Mouse (Mus musculus) heart, embryonic 15.5 days (tissue): ENCODE data around the gene Rangrf. TPM values are rescaled to one million over a fixed set of nuclear protein-coding genes. Genes with fewer than 3 reads are reported as not detected.
"Not testable (repeated sequence)": the region's sequence is repeated elsewhere in the genome, so short reads cannot be mapped to it uniquely, and the experiment has no call there.

ENCODE experiments used
- ATAC-seq: fragments of 200-750 bp; cut with Nextera tagmentation; replicated peaks from 2 replicates; pipeline ENCODE4 v1.8.0; 2017; ENCODE audit warnings: low read depth, moderate TSS enrichment; ENCODE audit not compliant: insufficient number of reproducible peaks, insufficient read depth, low FRiP score
- H3K27ac ChIP-seq: fragments of 300-500 bp; sonication (generic); 2 replicates; pipeline ENCODE4 v1.5.1; 2015; ENCODE audit warnings: mild to moderate bottlenecking, inconsistent platforms
- H3K27me3 ChIP-seq: fragments of 300-500 bp; sonication (generic); 2 replicates; pipeline ENCODE4 v1.6.1; 2015; ENCODE audit warnings: inconsistent platforms
- H3K36me3 ChIP-seq: fragments of 300-500 bp; sonication (generic); 2 replicates; pipeline ENCODE4 v1.6.1; 2015; ENCODE audit warnings: mild to moderate bottlenecking, inconsistent platforms
- H3K4me1 ChIP-seq: fragments of 300-500 bp; sonication (generic); replicated peaks from 2 replicates; pipeline ENCODE4 v1.6.1; 2015; ENCODE audit warnings: inconsistent platforms
- H3K4me2 ChIP-seq: fragments of 300-500 bp; sonication (generic); 2 replicates; pipeline ENCODE4 v1.6.1; 2015; ENCODE audit warnings: inconsistent platforms, mild to moderate bottlenecking, moderate library complexity
- H3K4me3 ChIP-seq: fragments of 300-500 bp; sonication (generic); 2 replicates; pipeline ENCODE4 v1.5.1; 2015; ENCODE audit warnings: mild to moderate bottlenecking, inconsistent platforms
- H3K9ac ChIP-seq: fragments of 300-500 bp; sonication (generic); 2 replicates; pipeline ENCODE4 v1.6.1; 2015; ENCODE audit warnings: mild to moderate bottlenecking, inconsistent platforms
- H3K9me3 ChIP-seq: fragments of 300-500 bp; sonication (generic); replicated peaks from 2 replicates; pipeline ENCODE4 v1.6.1; 2016; ENCODE audit warnings: inconsistent platforms
- WGBS: fragments of 180-500 bp; shearing (Covaris S2); methylation state at CpG from one replicate; pipeline ENCODE4 v1.1.7; 2015; ENCODE audit warnings: mixed read lengths; 5-methylcytosine and 5-hydroxymethylcytosine counted together
- polyA plus RNA-seq: library from polyadenylated mRNA; unstranded; fragments of >200 nt; fragmentation: Nextera tagmentation; extraction: Ambion mirVana; gene quantifications from 2 replicates; pipeline ENCODE4 v1.2.1, GENCODE M21; 2015

Rangrf gene
- polyA plus RNA-seq, 1 experiment from 2014 or later, result 78.4 TPM

DNA sequence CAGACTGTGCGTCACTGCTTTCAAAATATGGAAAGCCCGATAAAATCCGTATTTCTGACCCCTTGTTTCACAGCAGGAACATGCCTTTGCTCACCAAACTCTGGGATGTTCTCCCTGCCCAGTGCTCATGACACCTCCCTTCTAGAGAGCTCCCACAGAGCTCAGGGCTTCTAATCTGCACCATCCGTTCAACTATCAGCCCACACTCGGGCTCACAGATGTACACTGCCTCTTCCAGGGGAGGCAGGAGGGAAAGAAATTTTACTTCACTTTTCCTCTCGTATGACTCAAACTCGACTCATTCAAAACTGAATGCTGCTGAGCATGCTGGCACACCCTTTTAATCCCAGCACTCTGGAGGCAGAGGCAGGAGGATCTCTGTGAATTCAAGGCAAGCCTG is 30.2 kb upstream of the Rangrf start:
- WGBS, result 80% methylated on average over 7 of the region's 7 CpGs
- no peak overlapping the region for H3K4me2 ChIP-seq
- ATAC-seq, result no peak
- H3K36me3 ChIP-seq, result peaks cover 31% of the 10 kb centered on the region
- peaks cover 10% of the 10 kb centered on the region for H3K4me1 ChIP-seq
- H3K27me3 ChIP-seq, result no peaks in the 10 kb centered on the region
- H3K9me3 ChIP-seq, result no peaks in the 10 kb centered on the region
- no peak overlapping the region for H3K27ac ChIP-seq
- H3K4me3 ChIP-seq, result no peak overlapping the region
- no peak overlapping the region for H3K9ac ChIP-seq

DNA sequence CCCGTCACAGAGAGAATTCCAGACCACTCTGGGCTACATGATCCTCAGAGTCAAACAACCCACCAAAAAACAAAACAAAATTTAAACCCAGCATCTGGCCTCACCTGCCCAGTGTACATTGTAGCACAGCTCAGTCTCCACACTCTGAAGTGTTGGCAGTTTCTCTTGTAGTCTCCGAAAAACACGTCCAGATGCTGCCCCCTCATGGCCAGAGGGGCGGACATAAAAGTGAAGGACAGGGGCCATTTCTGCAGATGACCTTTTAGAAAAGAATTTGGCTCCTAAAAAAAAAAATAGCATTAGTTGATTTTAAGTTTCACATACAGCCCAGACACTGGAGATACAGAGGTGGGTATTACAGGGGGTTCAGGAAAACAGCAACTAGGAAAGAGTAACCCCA is 28.6 kb upstream of the Rangrf start:
- Histone ChIP-seq H3K9me3 (no peaks in the 10 kb centered on the region), H3K27me3 (no peaks in the 10 kb centered on the region), H3K9ac (no peak overlapping the region), H3K4me1 (peaks cover 10% of the 10 kb centered on the region), H3K36me3 (peaks cover 46% of the 10 kb centered on the region), H3K4me2 (no peak overlapping the region), H3K4me3 (no peak overlapping the region), H3K27ac (no peak overlapping the region)
- no peak for ATAC-seq
- 48% methylated on average over 4 of the region's 4 CpGs for WGBS

DNA sequence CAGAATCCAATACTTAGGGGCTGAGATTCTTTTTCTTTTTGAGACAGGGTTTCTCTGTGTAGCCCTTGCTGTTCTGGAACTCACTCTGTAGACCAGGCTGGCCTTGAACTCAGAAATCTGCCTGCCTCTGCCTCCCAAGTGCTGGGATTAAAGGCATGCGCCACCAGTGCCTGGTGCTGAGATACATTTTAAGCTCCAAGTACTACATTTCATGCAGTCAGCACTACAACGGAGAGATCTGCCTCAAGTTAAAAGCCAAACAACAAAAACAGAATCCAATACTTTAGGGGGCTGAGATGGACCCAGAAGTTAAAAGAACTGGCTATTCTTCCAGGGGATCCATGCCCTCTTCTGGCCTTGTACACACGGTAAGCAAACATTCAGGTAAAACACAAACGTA is 27.8 kb upstream of the Rangrf start:
- ATAC-seq, H3K9me3 ChIP-seq, H3K27ac ChIP-seq, H3K9ac ChIP-seq, H3K4me2 ChIP-seq, H3K4me1 ChIP-seq, H3K4me3 ChIP-seq, H3K27me3 ChIP-seq: not testable (repeated sequence)
- whole genome bisulfite sequencing, result 93% methylated on average over 4 of the region's 4 CpGs
- H3K36me3 ChIP-seq, result peaks cover 54% of the 10 kb centered on the region

DNA sequence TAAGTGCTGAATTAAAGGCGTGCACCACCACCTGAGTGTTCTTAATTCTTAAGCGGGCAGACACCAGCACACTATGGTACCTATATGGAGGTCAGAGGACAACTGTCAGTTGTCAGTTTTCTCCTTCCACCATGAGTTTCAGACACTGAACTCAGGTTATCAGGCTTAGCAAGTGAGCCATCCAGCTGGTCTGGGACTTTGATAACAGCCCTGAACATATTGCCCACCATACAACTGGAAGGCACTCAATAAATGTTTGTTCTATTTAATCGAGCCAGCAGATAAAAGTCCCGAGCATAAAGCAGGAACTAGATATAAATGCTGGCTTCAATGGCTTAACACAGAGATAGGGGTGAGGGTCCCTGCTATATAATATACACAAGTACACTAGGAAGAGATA is 22.1 kb upstream of the Rangrf start:
- H3K27me3 ChIP-seq, result no peaks in the 10 kb centered on the region
- no peaks in the 10 kb centered on the region for H3K9me3 ChIP-seq
- no peak overlapping the region for H3K27ac ChIP-seq
- no peaks in the 10 kb centered on the region for H3K4me1 ChIP-seq
- no peak for ATAC-seq
- H3K4me2 ChIP-seq, result no peak overlapping the region
- 83% methylated on average over 4 of the region's 4 CpGs for WGBS
- H3K4me3 ChIP-seq, result no peak overlapping the region
- H3K36me3 ChIP-seq, result peaks cover 91% of the 10 kb centered on the region
- H3K9ac ChIP-seq, result no peak overlapping the region

DNA sequence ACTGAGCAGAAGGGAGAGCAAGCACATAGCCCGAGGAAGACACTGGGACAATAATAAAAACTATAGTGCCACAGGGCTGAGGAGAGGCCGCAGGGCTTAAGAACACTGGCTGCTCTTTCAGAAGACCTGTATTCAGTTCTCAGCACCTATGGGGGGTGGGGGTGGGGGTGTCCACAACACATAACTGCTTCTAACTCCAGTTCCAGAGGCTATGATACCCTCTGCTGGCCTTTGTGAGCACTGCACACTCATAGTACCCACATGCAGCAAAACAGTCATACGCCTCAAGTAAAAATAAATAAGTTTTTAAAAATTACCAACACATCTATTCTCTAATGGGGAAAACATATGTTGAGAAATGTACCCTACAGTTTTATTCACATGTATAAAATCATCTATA is 19.4 kb upstream of the Rangrf start:
- peaks cover 92% of the 10 kb centered on the region for H3K36me3 ChIP-seq
- no peak for ATAC-seq

DNA sequence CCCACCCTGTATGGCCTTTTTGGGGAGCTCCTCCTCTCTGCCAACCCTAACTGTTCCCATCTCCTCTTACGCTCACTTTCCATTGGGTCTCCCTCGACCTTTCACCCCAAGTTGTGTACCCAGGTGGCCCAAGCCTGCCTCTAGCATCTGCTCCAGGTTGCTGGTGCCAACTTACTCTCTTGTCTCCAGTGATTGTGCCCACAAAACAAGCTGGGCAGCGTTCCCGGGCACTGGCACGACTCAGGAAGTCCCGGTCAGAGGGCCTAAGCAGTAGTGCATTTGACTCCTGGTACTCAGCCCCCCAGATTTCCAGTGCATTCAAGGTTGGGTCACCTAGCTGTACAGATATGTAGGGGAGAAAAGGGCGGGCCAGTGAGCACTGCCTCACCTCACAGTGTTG is 18.1 kb upstream of the Rangrf start:
- ATAC-seq, result no peak
- Histone ChIP-seq H3K27ac (no peak overlapping the region), H3K4me1 (no peaks in the 10 kb centered on the region), H3K4me2 (no peak overlapping the region), H3K27me3 (no peaks in the 10 kb centered on the region), H3K9me3 (no peaks in the 10 kb centered on the region), H3K36me3 (peaks cover 91% of the 10 kb centered on the region), H3K4me3 (no peak overlapping the region), H3K9ac (no peak overlapping the region)
- WGBS, result 94% methylated on average over 7 of the region's 7 CpGs

More for the DNA sequence above, 19.4 kb upstream of the Rangrf start:
- Histone ChIP-seq H3K27ac (no peak overlapping the region), H3K4me3 (no peak overlapping the region), H3K27me3 (no peaks in the 10 kb centered on the region), H3K4me1 (no peaks in the 10 kb centered on the region), H3K9me3 (no peaks in the 10 kb centered on the region), H3K9ac (no peak overlapping the region), H3K4me2 (no peak overlapping the region)
- WGBS, result 96% methylated on average over 3 of the region's 3 CpGs

DNA sequence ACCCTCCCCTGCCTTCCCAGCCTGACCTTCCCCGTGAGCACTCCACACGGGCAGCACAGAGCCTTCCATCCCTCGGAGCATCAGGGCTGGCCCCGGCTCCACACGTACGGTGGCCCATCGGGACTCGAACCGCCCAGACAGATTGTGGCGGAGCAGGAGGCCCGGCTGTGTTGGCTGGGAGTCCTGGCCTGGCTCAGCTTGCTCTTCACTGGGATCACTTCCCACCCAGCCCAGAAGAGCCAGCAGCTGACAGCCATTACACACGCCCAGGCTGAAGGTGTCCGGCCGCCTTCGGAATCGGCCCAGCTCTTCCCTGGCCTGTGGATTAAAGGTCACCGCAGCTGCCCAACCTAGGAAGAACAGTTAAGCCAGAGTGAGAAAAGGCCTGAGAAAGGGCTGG is 13.4 kb upstream of the Rangrf start:
- no peak overlapping the region for H3K4me3 ChIP-seq
- H3K4me2 ChIP-seq, result no peak overlapping the region
- no peak overlapping the region for H3K27ac ChIP-seq
- no peaks in the 10 kb centered on the region for H3K27me3 ChIP-seq
- no peak for ATAC-seq
- H3K36me3 ChIP-seq, result peaks cover 72% of the 10 kb centered on the region
- no peaks in the 10 kb centered on the region for H3K4me1 ChIP-seq
- no peaks in the 10 kb centered on the region for H3K9me3 ChIP-seq
- no peak overlapping the region for H3K9ac ChIP-seq
- WGBS, result 85% methylated on average over 17 of the region's 17 CpGs

DNA sequence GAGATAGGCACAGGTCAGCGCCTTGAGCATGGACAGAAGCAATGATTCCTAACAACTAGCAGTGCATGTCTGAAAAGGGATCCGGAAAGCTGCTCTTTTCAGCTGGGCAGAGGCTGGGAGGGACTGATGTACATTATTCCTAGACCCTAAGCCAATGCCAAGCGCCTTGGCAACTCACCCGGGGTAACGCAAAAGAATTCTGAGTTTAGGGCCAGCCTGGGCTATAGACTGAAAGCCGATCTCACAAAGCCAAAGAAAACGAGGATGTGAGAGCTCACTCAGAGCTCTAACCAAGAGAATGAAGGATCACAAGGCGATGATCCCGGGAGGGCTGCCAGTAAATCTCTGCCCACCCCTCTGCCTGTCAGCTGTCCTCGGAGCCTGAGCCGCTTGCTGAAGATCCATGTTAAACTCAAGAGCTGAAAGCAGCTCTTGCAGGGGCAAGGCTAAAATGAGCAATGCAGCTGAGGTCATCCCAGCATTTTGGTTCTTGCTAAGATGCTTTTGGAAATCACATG is 12.4 kb upstream of the Rangrf start:
- peaks cover 63% of the 10 kb centered on the region for H3K36me3 ChIP-seq
- H3K4me2 ChIP-seq, result no peak overlapping the region
- H3K27ac ChIP-seq, result no peak overlapping the region
- no peaks in the 10 kb centered on the region for H3K27me3 ChIP-seq
- H3K9me3 ChIP-seq, result no peaks in the 10 kb centered on the region
- WGBS, result 88% methylated on average over 11 of the region's 11 CpGs
- ATAC-seq, result no peak
- H3K4me1 ChIP-seq, result no peaks in the 10 kb centered on the region
- no peak overlapping the region for H3K4me3 ChIP-seq
- H3K9ac ChIP-seq, result no peak overlapping the region

DNA sequence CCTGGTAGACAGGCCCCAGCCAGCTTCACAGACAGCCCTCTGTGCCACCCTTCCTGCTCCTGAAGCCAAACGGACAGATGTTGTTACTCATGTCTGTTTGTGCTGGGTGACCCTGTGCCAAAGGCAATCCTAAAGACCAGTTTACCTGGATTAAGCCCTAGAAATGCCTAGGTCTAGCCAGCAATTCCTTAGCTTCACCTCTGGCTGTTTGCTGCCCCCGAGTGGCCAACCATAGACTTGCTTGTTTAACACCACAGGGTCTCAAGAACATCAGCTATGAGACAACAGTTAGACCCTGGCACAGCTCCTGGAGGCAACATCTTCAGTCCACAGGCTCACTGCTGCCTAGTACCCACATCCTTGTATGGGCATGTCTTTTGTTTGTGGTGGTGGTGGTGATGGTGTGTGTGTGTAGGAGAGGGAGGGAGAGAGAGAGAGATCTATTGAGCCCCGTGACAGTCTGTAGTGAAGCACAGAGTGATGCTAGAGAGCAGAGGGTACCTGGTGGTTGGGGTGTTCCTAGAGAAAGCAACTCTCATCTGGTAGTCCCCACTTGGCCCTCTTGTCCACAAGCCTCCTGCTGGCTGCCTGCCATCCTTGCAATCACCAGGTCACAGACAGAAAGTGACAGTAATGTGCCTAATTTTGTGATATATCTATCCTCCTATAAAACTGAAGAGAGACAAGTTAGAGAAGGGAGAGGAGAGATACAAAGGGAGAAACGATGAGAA is 7.8 kb upstream of the Rangrf start:
- Histone ChIP-seq H3K9ac (no peak overlapping the region), H3K27ac (no peak overlapping the region), H3K9me3 (no peaks in the 10 kb centered on the region), H3K27me3 (no peaks in the 10 kb centered on the region), H3K4me1 (no peaks in the 10 kb centered on the region), H3K36me3 (peaks cover 19% of the 10 kb centered on the region), H3K4me3 (no peak overlapping the region), H3K4me2 (no peak overlapping the region)
- ATAC-seq, result no peak
- WGBS, result 22% methylated on average over 4 of the region's 4 CpGs

DNA sequence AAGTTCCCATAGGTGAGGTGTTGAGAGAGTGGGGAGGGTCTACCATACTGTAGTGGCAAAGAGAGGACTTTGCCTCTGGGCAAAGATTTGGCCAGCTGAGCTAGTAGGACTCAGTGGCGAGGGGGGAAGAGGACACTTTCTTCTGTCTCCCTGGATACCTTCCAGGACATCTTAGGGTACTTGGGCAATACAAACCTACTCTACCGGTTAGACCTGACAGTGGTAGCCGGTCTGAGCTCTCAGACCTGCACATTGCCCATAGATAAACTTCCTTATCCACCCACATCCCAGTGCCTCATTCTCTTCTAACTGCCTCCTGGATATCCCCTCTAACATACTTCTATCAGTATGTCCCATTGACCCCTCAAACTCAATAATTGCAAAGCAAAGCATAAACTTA is 5.9 kb upstream of the Rangrf start:
- H3K4me2 ChIP-seq, result no peak overlapping the region
- ATAC-seq, result no peak
- peaks cover 4% of the 10 kb centered on the region; the same call in 1 of the 2 replicates for H3K36me3 ChIP-seq
- no peaks in the 10 kb centered on the region for H3K9me3 ChIP-seq
- no peak overlapping the region for H3K9ac ChIP-seq
- 53% methylated on average over 3 of the region's 3 CpGs for WGBS
- H3K27ac ChIP-seq, result no peak overlapping the region
- no peak overlapping the region for H3K4me3 ChIP-seq
- no peaks in the 10 kb centered on the region for H3K4me1 ChIP-seq
- H3K27me3 ChIP-seq, result no peaks in the 10 kb centered on the region

DNA sequence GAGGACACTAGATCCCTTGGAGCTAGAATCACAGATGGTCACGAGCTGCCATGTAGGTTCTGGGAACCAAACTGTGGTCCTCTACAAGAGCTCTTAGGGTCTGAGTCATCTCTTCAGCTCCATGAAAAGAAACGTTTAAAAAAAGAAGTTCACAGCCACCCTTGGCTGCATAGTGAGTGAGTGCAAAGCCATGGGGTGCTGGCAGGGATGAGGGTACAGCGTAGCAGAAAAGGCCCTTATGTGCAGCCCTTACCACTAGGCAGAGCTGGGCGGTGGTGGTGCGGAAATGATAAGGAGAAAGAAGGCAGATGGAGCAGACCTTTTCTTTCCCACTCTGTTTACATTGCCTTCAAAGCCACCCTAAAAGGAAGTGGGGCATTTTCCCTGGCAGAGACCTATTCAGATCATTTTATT is 4.3 kb upstream of the Rangrf start:
- no peak for ATAC-seq
- no peaks in the 10 kb centered on the region for H3K9me3 ChIP-seq
- no peak overlapping the region for H3K4me3 ChIP-seq
- H3K36me3 ChIP-seq, result no peaks in the 10 kb centered on the region
- no peaks in the 10 kb centered on the region; the same call in 1 of the 2 replicates for H3K27me3 ChIP-seq
- H3K4me1 ChIP-seq, result no peaks in the 10 kb centered on the region
- no peak overlapping the region for H3K27ac ChIP-seq
- H3K9ac ChIP-seq, result no peak overlapping the region
- WGBS, result 46% methylated on average over 5 of the region's 5 CpGs
- no peak overlapping the region for H3K4me2 ChIP-seq

DNA sequence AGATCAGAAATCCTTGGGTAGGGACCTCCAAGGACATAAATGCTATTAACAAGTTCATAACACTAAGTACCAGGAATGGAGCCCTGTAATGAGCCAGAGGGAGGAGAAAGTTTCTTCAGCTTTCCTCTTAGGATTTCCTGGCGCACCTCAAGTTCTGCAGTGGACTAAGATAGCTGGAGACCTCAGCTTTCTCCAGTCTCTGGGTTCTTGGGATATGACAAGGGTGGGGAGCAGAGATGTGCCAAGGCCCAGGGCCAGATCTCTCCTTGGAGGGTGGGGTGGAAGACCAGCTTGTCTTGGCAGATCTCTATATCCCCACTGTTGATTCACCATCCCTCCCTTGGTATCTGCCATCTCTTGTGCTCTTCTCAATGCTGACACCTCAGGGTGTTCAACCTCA is 616 bp upstream of the Rangrf start:
- H3K27me3 ChIP-seq, result no peaks in the 10 kb centered on the region; the same call in 1 of the 2 replicates
- H3K27ac ChIP-seq, result no peak overlapping the region
- no peaks in the 10 kb centered on the region for H3K36me3 ChIP-seq
- no peak overlapping the region for H3K4me3 ChIP-seq
- no peak for ATAC-seq
- 68% methylated on average over 1 of the region's 1 CpGs for WGBS
- no peaks in the 10 kb centered on the region for H3K9me3 ChIP-seq
- no peak overlapping the region for H3K9ac ChIP-seq
- H3K4me1 ChIP-seq, result peaks cover 25% of the 10 kb centered on the region
- H3K4me2 ChIP-seq, result no peak overlapping the region
